ENCODE assay signal across 23 mouse cellular contexts in the genomic region with DNA sequence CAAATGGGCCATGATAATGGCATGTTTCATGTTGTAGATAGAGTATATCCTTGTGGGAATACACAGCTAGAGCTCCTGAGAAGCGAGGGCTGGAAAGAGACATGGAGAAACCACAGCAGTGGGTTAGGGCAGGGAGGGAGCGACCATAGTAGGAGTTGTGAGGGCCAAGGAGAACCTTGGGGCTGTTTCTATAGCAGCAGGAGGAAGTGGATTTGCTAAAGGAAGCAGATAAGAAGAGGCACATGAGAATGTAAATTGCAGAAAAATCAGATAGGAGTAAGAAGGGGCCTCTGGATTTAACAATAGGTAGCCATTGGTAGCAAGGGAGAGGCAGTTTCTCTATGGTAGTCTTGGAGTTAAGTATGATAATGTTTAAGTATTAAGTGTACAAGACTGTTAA. TPM values are rescaled to one million over a fixed set of nuclear protein-coding genes. Genes with fewer than 3 reads are reported as not detected.
DNase-seq lines count a peak whose midpoint lies in the region; ATAC-seq and TF ChIP-seq lines count a peak whose summit lies in the region.
"Had no signal": no experiment of that assay in that cellular context is flagged by ENCODE, and none has a peak within 500 bp of the region (broad histone marks: within the 10 kb centered on the region; RNA-seq: fewer than 3 reads in every experiment).

No protein-coding gene starts in this region.

- no peak overlapping the region for H3K4me3 ChIP-seq in heart, postnatal 0 days (ENCODE audit: low read depth, low read length)
- no peak overlapping the region for H3K4me3 ChIP-seq in CH12.LX (replicated peaks in 1 of 3; ENCODE audit: low read depth in 2 of 3, low read length in 2 of 3, poor library complexity in 1 of 3)
- H3K4me3 ChIP-seq in brown adipose tissue, adult 24 weeks (ENCODE audit: insufficient read depth, low read depth, low read length): no peak overlapping the region
- H3K4me3 ChIP-seq in megakaryocyte, embryonic 14.5 days (replicated peaks): peak overlapping the region; percentile 62
- no peak overlapping the region for H3K4me3 ChIP-seq in lung, adult 2 months (replicated peaks; ENCODE audit: extremely low read depth, low read depth, low read length)
- H3K4me3 ChIP-seq: embryonic facial prominence, embryonic 13.5 days; forebrain, embryonic 15.5 days; hindbrain, embryonic 15.5 days; left cerebral cortex, adult 2 months; limb, embryonic 10.5 days; neural tube, embryonic 12.5 days had no signal

- no peaks in the 10 kb centered on the region for H3K27me3 ChIP-seq in heart, postnatal 0 days (ENCODE audit: control insufficient read depth, insufficient read depth, low read length)
- no peaks in the 10 kb centered on the region for H3K27me3 ChIP-seq in CH12.LX (replicated peaks)
- H3K27me3 ChIP-seq in megakaryocyte, embryonic 14.5 days (replicated peaks): no peaks in the 10 kb centered on the region
- H3K27me3 ChIP-seq: embryonic facial prominence, embryonic 13.5 days; forebrain, embryonic 15.5 days; hindbrain, embryonic 15.5 days; neural tube, embryonic 12.5 days had no signal

- TF ChIP-seq EP300 in heart, postnatal 0 days (IDR thresholded peaks at IDR 0.05; ENCODE audit: low read depth): no peak
- TF ChIP-seq EP300 in CH12.LX (IDR thresholded peaks at IDR 0.05; ENCODE audit: low read length): no peak

- WGBS in heart, postnatal 0 days: 69% methylated on average over 2 of the region's 2 CpGs
- WGBS in lung, adult 2 months: 62% methylated on average over 2 of the region's 2 CpGs

- no peaks in the 10 kb centered on the region for H3K9me3 ChIP-seq in heart, postnatal 0 days (replicated peaks; ENCODE audit: control insufficient read depth, low read length)
- no peaks in the 10 kb centered on the region for H3K9me3 ChIP-seq in CH12.LX (replicated peaks; ENCODE audit: low read length)
- H3K9me3 ChIP-seq in megakaryocyte, embryonic 14.5 days: no peaks in the 10 kb centered on the region
- H3K9me3 ChIP-seq: embryonic facial prominence, embryonic 13.5 days; forebrain, embryonic 15.5 days; hindbrain, embryonic 15.5 days; limb, embryonic 10.5 days; neural tube, embryonic 12.5 days had no signal

- dilution Hi-C loops in CH12.LX (cut with MboI; ENCODE audit: extremely low pct_ligation_motif_present, extremely low pct_unique_long_range_greater_than_20kb, low sequenced_read_pairs): no loop called here

- peaks cover 21% of the 10 kb centered on the region for H3K36me3 ChIP-seq in heart, postnatal 0 days (replicated peaks; ENCODE audit: control insufficient read depth, insufficient read depth, low read length)
- H3K36me3 ChIP-seq in CH12.LX (replicated peaks in 1 of 2; ENCODE audit: control insufficient read depth in 1 of 2, insufficient read depth in 1 of 2, low read length in 1 of 2): peaks cover 74 to 91% of the 10 kb centered on the region in 2 experiments
- peaks cover 45% of the 10 kb centered on the region for H3K36me3 ChIP-seq in megakaryocyte, embryonic 14.5 days (replicated peaks; ENCODE audit: low read length)
- H3K36me3 ChIP-seq: forebrain, embryonic 15.5 days; hindbrain, embryonic 15.5 days; neural tube, embryonic 12.5 days had no signal

- no peak for TF ChIP-seq POLR2A in CH12.LX (IDR thresholded peaks at IDR 0.05; ENCODE audit: low read depth, low read length)
- TF ChIP-seq POLR2A in lung, adult 2 months (IDR thresholded peaks at IDR 0.05; ENCODE audit: borderline replicate concordance, extremely low read depth, low read depth, low read length): no peak

- peak overlapping the region; percentile 46 for H3K27ac ChIP-seq in heart, postnatal 0 days (ENCODE audit: low read depth)
- peak overlapping the region; percentile 24; the same call in 1 of the 2 replicates for H3K27ac ChIP-seq in CH12.LX (ENCODE audit: insufficient read depth, low read depth)
- H3K27ac ChIP-seq in brown adipose tissue, adult 24 weeks (replicated peaks; ENCODE audit: low read depth, low read length): 0 out of 2 replicates have a peak overlapping the region, but pooled peaks have one; percentile 13
- H3K27ac ChIP-seq: embryonic facial prominence, embryonic 13.5 days; forebrain, embryonic 15.5 days; hindbrain, embryonic 15.5 days; left cerebral cortex, adult 2 months; limb, embryonic 10.5 days; neural tube, embryonic 12.5 days had no signal

- no peak overlapping the region for H3K9ac ChIP-seq in heart, postnatal 0 days (replicated peaks; ENCODE audit: low read depth, low read length)
- no peak overlapping the region for H3K9ac ChIP-seq in CH12.LX (ENCODE audit: insufficient read depth, low read depth)
- H3K9ac ChIP-seq: embryonic facial prominence, embryonic 13.5 days; forebrain, embryonic 15.5 days; hindbrain, embryonic 15.5 days; liver, postnatal 0 days; neural tube, embryonic 12.5 days had no signal

- no peak for TF ChIP-seq CTCF in heart, postnatal 0 days (IDR thresholded peaks at IDR 0.05; ENCODE audit: low read depth)
- TF ChIP-seq CTCF in CH12.LX (conservative IDR thresholded peaks at IDR 0.05 in 1 of 2, IDR thresholded peaks at IDR 0.05 in 1 of 2; ENCODE audit: low read depth in 2 of 2, low read length in 2 of 2): no peak
- no peak for TF ChIP-seq CTCF in lung, adult 2 months (IDR thresholded peaks at IDR 0.05; ENCODE audit: insufficient read depth, low read length)

- no peak for TF ChIP-seq RAD21 in CH12.LX (IDR thresholded peaks at IDR 0.05; ENCODE audit: low read depth, low read length)

- in situ Hi-C loops in CH12.LX (cut with MboI; ENCODE audit: low pct_ligation_motif_present, low pct_unique_long_range_greater_than_20kb, low sequenced_read_pairs): no loop called here

- no peak overlapping the region for H3K4me2 ChIP-seq in heart, postnatal 0 days (ENCODE audit: low read depth, low read length)
- H3K4me2 ChIP-seq in CH12.LX (ENCODE audit: insufficient read depth, low read depth, poor library complexity, severe bottlenecking): no peak overlapping the region
- H3K4me2 ChIP-seq: embryonic facial prominence, embryonic 13.5 days; forebrain, embryonic 15.5 days; hindbrain, embryonic 15.5 days; midbrain, embryonic 11.5 days; neural tube, embryonic 12.5 days had no signal

- H3K79me2 ChIP-seq in CH12.LX (replicated peaks; ENCODE audit: control insufficient read depth, extremely low read depth, insufficient read depth, poor library complexity, severe bottlenecking): peaks cover 96% of the 10 kb centered on the region

- H3K4me1 ChIP-seq in heart, postnatal 0 days (ENCODE audit: control insufficient read depth, insufficient read depth): peaks cover 9% of the 10 kb centered on the region; the same call in 1 of the 2 replicates
- H3K4me1 ChIP-seq in CH12.LX (ENCODE audit: control insufficient read depth in 1 of 2, insufficient read depth in 2 of 2): peaks cover 39 to 96% of the 10 kb centered on the region in 2 experiments
- H3K4me1 ChIP-seq in brown adipose tissue, adult 24 weeks (ENCODE audit: control insufficient read depth, insufficient read depth, insufficient read length, low read length): peaks cover 25% of the 10 kb centered on the region
- peaks cover 77% of the 10 kb centered on the region for H3K4me1 ChIP-seq in megakaryocyte, embryonic 14.5 days
- peaks cover 34% of the 10 kb centered on the region for H3K4me1 ChIP-seq in lung, adult 2 months (ENCODE audit: control insufficient read depth, insufficient read depth, low read length)
- H3K4me1 ChIP-seq: hindbrain, embryonic 15.5 days; neural tube, embryonic 12.5 days had no signal

- no peak for DNase-seq in heart, postnatal 0 days (ENCODE audit: low spot score)
- no peak for DNase-seq in heart, postnatal 14 days
- DNase-seq in CH12.LX (ENCODE audit: extremely low read depth): no peak
- no peak for DNase-seq in yolk sac, embryonic 10.5 days (ENCODE audit: low spot score)
- DNase-seq in lung, adult 2 months: no peak
- DNase-seq: cerebellum, adult 9-11 months; gastrocnemius, postnatal 36 days; heart, postnatal 36 days; kidney, adult 11 months; kidney, postnatal 4 days; layer of hippocampus, adult 9-11 months; liver, postnatal 0 days; right cerebral cortex, postnatal 4 days; thymus, adult 2 months had no signal

- ATAC-seq in heart, postnatal 0 days (ENCODE audit: insufficient read depth, low read depth): no peak
- ATAC-seq: forebrain, embryonic 15.5 days; liver, postnatal 0 days had no signal

- intact Hi-C loops in heart, postnatal 14 days (cut with DNase I): no loop called here

TF ChIP-seq in CH12.LX, 34 proteins besides CTCF, POLR2A, EP300 and RAD21:
- TF ChIP-seq ZKSCAN1 (IDR thresholded peaks at IDR 0.05; ENCODE audit: borderline replicate concordance, low read depth, low read length): no peak
- TF ChIP-seq TCF12 (IDR thresholded peaks at IDR 0.05; ENCODE audit: low read depth, low read length): no peak

RNA-seq across cellular contexts. Expression of a gene that starts 35.5 kb away (rescaled TPM):
- total RNA-seq in heart, postnatal 0 days (2014; rRNA removed; ENCODE audit: low replicate concordance): 16.5 and 16.9 TPM in 2 replicates
- 11.8 and 12.9 TPM in 2 replicates for polyA plus RNA-seq in heart, postnatal 0 days (2015; fragmentation: Nextera tagmentation; extraction: Ambion mirVana)
- total RNA-seq in heart, postnatal 14 days (2021): 10 to 100 TPM; 16.0 to 17.3 TPM
- total RNA-seq in CH12.LX (2012; rRNA removed): 296 and 297 TPM in 2 replicates
- total RNA-seq in CH12.LX (2014; rRNA removed): 398 and 409 TPM in 2 replicates
- 370 and 388 TPM in 2 replicates for polyA plus RNA-seq in CH12.LX (2012; ENCODE audit: insufficient read length, low read depth)
- 4.9 and 5.1 TPM in 2 replicates for polyA plus RNA-seq in brown adipose tissue, adult 24 weeks (2012; ENCODE audit: insufficient read depth, insufficient read length, missing spikeins)
- 4.5 and 8.4 TPM in 2 replicates for polyA plus RNA-seq in megakaryocyte, embryonic 14.5 days (2012; ENCODE audit: insufficient read depth, low replicate concordance)
- 38.2 and 39.7 TPM in 2 replicates for polyA plus RNA-seq in lung, adult 2 months (2012; rRNA removed)
